In genomic region chr10:94826436-94826835, GRCm38 (mm10) we compare ENCODE assay signal across 19 mouse cellular contexts.
DNase-seq lines count a peak whose midpoint lies in the region; ATAC-seq and TF ChIP-seq lines count a peak whose summit lies in the region.
"Had no signal": no experiment of that assay in that cellular context is flagged by ENCODE, and none has a peak within 500 bp of the region (broad histone marks: within the 10 kb centered on the region; RNA-seq: fewer than 3 reads in every experiment).

No protein-coding gene starts in this region.

- no peak overlapping the region for H3K9ac ChIP-seq in lung, postnatal 0 days (replicated peaks; ENCODE audit: low read depth)
- H3K9ac ChIP-seq in forebrain, embryonic 12.5 days = no peak overlapping the region
- H3K9ac ChIP-seq: forebrain, embryonic 13.5 days; forebrain, postnatal 0 days; heart, embryonic 13.5 days; hindbrain, embryonic 12.5 days had no signal

- no peak overlapping the region; the same call in 1 of the 2 replicates for H3K4me2 ChIP-seq in lung, postnatal 0 days (replicated peaks; ENCODE audit: low read depth, low read length)
- no peak overlapping the region for H3K4me2 ChIP-seq in forebrain, embryonic 12.5 days
- H3K4me2 ChIP-seq: forebrain, embryonic 13.5 days; heart, embryonic 13.5 days; hindbrain, embryonic 12.5 days had no signal

- H3K4me1 ChIP-seq in lung, postnatal 0 days (ENCODE audit: insufficient read depth, low read depth, low read length) = peaks cover 13% of the 10 kb centered on the region; the same call in 1 of the 2 replicates
- peaks cover 6% of the 10 kb centered on the region for H3K4me1 ChIP-seq in lung, adult 2 months (ENCODE audit: control insufficient read depth, insufficient read depth, low read length)
- peaks cover 3% of the 10 kb centered on the region; the same call in 1 of the 2 replicates for H3K4me1 ChIP-seq in embryonic fibroblast, embryonic 13.5 days (ENCODE audit: control insufficient read depth, insufficient read depth, low read length)
- peaks cover 4% of the 10 kb centered on the region; the same call in 1 of the 2 replicates for H3K4me1 ChIP-seq in forebrain, embryonic 12.5 days

- H3K4me3 ChIP-seq in lung, postnatal 0 days (ENCODE audit: low read depth, low read length) = no peak overlapping the region
- no peak overlapping the region for H3K4me3 ChIP-seq in lung, adult 2 months (replicated peaks; ENCODE audit: extremely low read depth, low read depth, low read length)
- no peak overlapping the region for H3K4me3 ChIP-seq in embryonic fibroblast, embryonic 13.5 days (ENCODE audit: insufficient read depth, low read length)
- no peak overlapping the region for H3K4me3 ChIP-seq in forebrain, embryonic 12.5 days (replicated peaks)
- H3K4me3 ChIP-seq: forebrain, embryonic 13.5 days; gastrocnemius, adult 2 months; heart, embryonic 13.5 days; hindbrain, embryonic 12.5 days had no signal

- ATAC-seq in lung, postnatal 0 days = peak; percentile 34
- no peak for ATAC-seq in forebrain, embryonic 12.5 days (ENCODE audit: low FRiP score)
- ATAC-seq: forebrain, embryonic 13.5 days; forebrain, postnatal 0 days; hindbrain, embryonic 16.5 days had no signal

- WGBS in lung, postnatal 0 days = 56% methylated on average over 12 of the region's 12 CpGs
- 76% methylated on average over 12 of the region's 12 CpGs for WGBS in lung, adult 2 months
- WGBS in forebrain, embryonic 12.5 days = 86% methylated on average over 12 of the region's 12 CpGs

- TF ChIP-seq POLR2A in lung, adult 2 months (IDR thresholded peaks at IDR 0.05; ENCODE audit: borderline replicate concordance, extremely low read depth, low read depth, low read length) = no peak
- no peak for TF ChIP-seq POLR2A in embryonic fibroblast, embryonic 13.5 days (IDR thresholded peaks at IDR 0.05; ENCODE audit: low read depth, low read length)

- H3K27me3 ChIP-seq in lung, postnatal 0 days (replicated peaks; ENCODE audit: insufficient read depth, low read length) = no peaks in the 10 kb centered on the region
- no peaks in the 10 kb centered on the region for H3K27me3 ChIP-seq in forebrain, embryonic 12.5 days
- H3K27me3 ChIP-seq: forebrain, embryonic 13.5 days; heart, embryonic 13.5 days; hindbrain, embryonic 12.5 days had no signal

- TF ChIP-seq CTCF in lung, postnatal 0 days (IDR thresholded peaks at IDR 0.05) = no peak
- TF ChIP-seq CTCF in lung, adult 2 months (IDR thresholded peaks at IDR 0.05; ENCODE audit: insufficient read depth, low read length) = no peak
- TF ChIP-seq CTCF in embryonic fibroblast, embryonic 13.5 days (IDR thresholded peaks at IDR 0.05; ENCODE audit: borderline replicate concordance, insufficient read depth, low read length) = no peak

- peak overlapping the region; percentile 2; the same call in 1 of the 2 replicates for H3K27ac ChIP-seq in lung, postnatal 0 days (ENCODE audit: low read length)
- peak overlapping the region; percentile 59 for H3K27ac ChIP-seq in embryonic fibroblast, embryonic 13.5 days (ENCODE audit: insufficient read depth, low read length)
- no peak overlapping the region for H3K27ac ChIP-seq in forebrain, embryonic 12.5 days
- H3K27ac ChIP-seq: forebrain, embryonic 13.5 days; gastrocnemius, adult 2 months; heart, embryonic 13.5 days; hindbrain, embryonic 12.5 days had no signal

- no peaks in the 10 kb centered on the region for H3K9me3 ChIP-seq in lung, postnatal 0 days (ENCODE audit: low read length)
- no peaks in the 10 kb centered on the region for H3K9me3 ChIP-seq in forebrain, embryonic 12.5 days
- H3K9me3 ChIP-seq: forebrain, embryonic 13.5 days; heart, embryonic 13.5 days; hindbrain, embryonic 12.5 days had no signal

- peak; percentile 24 for DNase-seq in kidney, postnatal 10 days
- DNase-seq in kidney, postnatal 36 days = no peak
- peak; percentile 88 for DNase-seq in lung, postnatal 0 days (ENCODE audit: low spot score)
- no peak for DNase-seq in lung, adult 2 months
- DNase-seq: adrenal gland, adult 8-10 months; adrenal gland, postnatal 36 days; cerebellum, adult 2 months; cerebellum, postnatal 10 days; forebrain, postnatal 0 days; gastrocnemius, adult 2 months; gastrocnemius, postnatal 25 days; heart, postnatal 10 days; heart, postnatal 4 days had no signal

- TF ChIP-seq EP300 in lung, postnatal 0 days (IDR thresholded peaks at IDR 0.05) = peak; percentile 28; the same call in 1 of the 2 replicates

- H3K36me3 ChIP-seq in lung, postnatal 0 days (ENCODE audit: insufficient read depth, low read length) = no peaks in the 10 kb centered on the region
- H3K36me3 ChIP-seq in forebrain, embryonic 12.5 days (replicated peaks) = peaks cover 11% of the 10 kb centered on the region

Comparison
In these comparisons a context has a peak if more than half of its experiments do, and no peak if none do; other contexts are left out.
1. DNase-seq: peak in kidney, postnatal 10 days (single experiment) and lung, postnatal 0 days (single experiment); none in kidney, postnatal 36 days (0 of 2) and lung, adult 2 months (single experiment).